Mouse (Mus musculus) CD4-positive, CD25-positive, alpha-beta regulatory T cell, adult 2 months (primary cell): Measurements from ENCODE around the gene Pla2g4b.

Source experiments
- DNase-seq: peaks from one replicate; pipeline ENCODE4 v3.0.0-alpha.2; 2012; ENCODE audit warnings: low read depth, low spot score

Gene Pla2g4b

DNA sequence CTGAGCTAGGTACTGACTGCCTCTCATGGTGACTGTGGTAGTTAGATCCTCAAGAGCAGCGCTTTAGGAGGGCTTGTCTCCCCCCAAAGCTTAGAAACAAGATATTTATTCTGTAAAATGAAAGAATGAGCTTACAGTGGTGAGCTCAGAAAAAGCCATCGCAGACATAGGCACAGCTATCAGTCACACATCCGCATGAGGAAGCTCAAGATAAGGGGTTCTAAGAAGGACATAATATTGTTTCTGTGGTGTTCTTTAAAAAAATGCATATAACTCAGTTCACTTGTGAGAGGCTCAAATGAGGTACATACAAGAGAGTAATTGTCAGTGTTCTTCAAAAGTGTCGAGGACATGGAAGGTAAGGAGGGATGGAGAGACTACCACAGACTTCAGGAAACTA lies 17.3 kb upstream of the Pla2g4b start:
- no peak for DNase-seq

DNA sequence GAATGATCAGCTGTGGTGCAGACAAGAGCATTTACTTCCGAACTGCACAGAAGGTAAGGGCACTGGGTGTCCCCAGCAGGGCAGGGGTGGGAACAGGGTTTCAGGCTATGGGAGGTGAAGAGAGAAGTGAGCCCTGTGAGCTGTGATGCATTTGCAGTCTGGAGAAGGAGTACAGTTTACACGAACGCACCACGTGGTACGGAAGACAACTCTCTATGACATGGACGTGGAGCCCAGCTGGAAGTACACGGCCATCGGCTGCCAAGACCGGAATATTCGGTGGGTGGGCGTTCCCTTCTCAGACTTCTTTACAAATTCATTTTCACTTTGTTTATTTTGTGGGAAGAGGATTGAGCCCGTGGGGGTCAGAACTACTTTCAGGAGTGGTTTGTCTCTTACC lies 15.6 kb upstream of the Pla2g4b start:
- DNase-seq = no peak

DNA sequence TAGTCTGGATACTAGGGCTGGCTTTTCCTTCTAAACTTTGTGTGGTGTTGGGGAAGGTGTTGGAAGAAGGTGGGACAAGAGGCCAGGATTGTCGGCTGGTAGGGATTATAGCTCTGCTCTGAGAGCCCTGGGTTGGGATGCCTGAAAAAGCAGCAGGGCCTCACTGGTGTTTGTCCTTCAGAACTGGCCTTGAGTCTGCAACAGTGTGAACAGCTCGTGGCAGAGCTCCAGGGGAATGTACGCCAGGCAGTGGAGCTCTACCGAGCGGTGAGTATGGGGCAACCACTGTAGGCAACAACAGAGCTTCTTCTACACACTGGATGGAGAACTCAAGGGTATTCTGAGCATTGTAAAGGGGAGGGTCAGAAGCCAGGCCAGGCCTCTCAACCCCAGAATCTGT lies 8.9 kb upstream of the Pla2g4b start:
- DNase-seq = no peak

DNA sequence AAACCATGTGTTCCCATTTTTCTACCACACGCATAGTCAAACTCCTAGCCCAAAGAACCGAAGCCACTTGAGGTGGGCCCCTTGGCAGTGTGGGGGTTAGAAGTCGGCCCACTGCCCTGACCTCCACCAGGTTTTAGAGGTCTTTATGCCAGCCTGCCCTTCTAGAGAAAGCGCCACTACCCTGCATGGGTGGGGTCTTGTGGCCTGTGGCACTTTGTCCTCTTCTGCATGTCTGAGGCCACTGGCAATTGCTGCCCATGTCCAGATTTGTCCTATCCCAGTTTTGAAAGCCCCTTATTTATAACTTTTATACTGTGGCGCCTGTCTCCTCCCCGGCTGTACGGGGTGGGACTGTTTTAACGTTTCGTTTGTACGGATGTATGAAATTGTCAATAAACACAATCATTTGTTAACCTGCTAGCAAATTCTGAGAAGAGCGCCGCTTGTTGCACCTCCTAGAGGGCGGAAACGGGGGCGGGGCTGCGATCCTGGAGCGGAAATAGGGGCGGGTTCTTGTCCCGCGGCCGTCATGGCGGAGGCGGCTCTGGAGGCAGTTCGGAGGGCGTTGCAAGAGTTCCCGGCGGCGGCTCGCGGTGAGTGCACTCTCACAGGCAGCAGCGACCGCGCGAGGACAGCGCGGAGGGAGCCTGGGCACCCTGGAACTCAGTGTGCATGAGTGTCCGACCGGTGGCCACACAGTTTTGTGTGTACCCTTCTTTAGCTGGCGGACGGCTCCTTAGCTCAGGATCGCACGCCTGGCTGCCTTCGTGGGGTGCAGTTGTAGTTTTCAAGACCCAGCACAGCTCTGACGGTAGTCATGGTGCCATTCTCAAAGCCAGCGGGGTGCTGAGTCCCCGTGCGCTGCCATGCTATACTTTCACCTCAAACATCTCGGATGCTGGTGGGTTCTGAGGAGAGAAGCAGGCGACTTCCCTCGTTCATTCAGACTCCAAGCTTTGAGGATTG lies 6.0 kb upstream of the Pla2g4b start, which contains the start of the genes Jmjd7 and Gm28042:
Gene Jmjd7, plus strand, starts transcription at position 500 of the 966 bp plus-strand sequence.
Gene Gm28042, plus strand, starts transcription at position 510 of the 966 bp plus-strand sequence.
- DNase-seq = peak; percentile 96

DNA sequence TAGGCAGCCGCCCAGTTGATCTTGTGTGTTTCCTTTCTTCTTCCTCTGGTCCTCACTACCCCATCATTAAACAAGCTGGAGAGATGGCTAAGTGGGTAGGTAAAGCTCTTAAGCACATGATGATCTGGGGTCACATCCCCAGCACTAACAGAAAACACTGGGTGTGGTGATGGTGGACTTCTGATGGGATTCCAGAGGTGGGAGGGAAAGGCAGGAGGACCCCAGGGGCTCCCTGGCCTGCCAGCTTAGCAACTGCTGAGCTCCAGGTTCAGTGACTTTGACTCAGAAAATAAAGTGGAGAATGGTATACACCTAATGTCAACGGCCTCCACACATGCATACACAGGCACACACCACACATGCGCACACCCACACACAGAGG lies 5.3 kb upstream of the Pla2g4b start:
- peak; percentile 31 for DNase-seq

DNA sequence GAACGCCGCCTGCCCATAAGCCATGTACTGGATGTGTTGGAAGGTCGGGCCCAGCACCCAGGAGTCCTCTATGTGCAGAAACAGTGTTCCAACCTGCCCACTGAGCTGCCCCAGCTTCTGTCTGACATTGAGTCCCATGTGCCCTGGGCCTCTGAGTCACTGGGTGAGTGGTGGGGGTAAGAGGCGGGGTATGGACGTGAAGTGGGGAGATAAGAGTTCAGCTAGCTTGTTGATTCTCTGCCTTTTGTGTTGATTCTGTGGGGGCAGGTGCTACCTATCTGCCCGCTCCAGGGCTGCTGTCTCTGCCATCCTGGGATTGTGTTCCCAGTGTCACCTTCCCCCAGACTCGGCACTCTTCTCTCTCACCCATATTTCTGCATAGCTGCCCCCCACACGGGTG lies 2.8 kb upstream of the Pla2g4b start:
- no peak for DNase-seq

DNA sequence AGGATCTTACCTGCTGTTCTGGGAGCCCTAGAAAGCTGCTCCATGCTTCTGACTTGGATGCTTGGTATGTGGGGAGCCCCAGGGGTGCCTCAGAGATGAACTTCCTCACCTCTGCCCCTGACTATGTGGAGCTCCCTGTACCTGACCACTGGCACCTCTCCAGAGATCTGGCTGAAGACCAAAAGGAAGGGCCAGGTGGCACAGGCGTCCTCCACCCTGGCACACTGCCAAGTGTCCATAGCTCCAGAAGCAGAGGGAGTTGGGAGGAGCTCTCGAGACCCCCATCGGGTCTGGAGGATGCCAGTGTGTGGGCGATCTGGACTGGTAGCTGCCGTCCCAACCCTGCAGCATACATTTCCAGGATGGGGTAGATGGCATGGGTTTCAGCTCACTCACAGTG lies 509 bp downstream of the Pla2g4b start:
- DNase-seq = no peak

DNA sequence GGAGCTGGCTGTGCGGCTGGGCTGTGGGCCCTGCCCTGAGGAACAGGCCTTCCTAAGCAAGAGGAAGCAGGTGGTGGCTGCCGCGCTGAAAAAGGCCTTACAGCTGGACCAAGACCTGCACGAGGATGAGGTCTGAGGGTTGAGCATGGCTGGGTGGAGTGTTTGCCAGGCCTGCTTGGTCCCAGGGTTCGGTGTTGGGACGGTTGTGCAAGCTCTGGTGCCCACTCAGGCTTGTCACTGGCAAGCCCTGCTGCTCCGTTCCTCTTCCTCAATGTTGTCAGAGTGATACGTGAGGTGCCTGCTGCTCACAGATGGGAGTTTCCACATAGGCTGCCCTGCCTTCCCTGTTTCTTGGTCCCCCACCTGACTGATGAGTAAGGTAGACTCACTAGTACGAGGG lies 4.5 kb downstream of the Pla2g4b start:
- no peak for DNase-seq

DNA sequence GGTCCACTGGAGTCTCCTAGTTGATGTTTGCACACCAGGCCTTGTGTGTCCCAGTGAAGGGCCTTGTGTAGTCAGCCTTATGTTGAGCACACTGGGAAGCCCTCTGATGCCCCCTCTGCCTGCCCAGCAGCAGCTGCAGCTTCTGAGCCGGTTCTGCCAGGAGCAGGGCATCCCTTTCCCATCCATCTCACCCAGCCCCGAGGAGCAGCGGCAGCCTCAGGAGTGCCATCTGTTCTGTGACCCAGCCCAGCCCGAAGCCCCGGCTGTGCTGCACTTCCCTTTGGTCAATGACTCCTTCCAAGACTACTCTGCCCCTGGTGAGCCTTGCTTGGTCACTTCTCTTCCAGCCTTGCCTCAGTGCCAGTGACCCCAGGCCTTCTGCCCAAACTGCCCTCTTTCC lies 7.8 kb downstream of the Pla2g4b start:
- DNase-seq = no peak

DNA sequence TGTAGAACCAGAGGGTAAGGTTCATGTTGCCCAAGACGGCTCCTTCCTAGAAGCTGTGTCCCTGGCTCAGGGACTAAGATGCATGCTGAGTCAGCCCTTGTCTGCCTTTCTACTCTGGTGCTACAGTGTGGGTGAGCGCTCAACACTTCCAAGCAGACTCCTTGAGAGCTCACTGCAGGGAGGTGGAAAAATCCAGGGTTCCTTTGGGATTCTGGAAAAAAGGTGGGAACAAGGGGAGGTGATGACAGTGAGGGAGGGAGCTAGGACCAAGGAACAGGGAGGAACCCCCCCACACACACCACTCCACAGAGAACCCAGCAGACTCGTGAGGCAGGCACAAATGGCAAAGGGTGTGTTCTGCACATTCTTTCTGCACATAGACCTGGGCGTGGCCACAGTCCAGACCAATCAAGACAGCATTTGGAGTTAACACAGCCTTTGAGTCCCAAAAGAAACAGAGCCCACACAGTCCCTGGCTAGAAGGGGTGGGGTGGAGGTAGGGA lies 10.9 kb downstream of the Pla2g4b start:
- DNase-seq = no peak

DNA sequence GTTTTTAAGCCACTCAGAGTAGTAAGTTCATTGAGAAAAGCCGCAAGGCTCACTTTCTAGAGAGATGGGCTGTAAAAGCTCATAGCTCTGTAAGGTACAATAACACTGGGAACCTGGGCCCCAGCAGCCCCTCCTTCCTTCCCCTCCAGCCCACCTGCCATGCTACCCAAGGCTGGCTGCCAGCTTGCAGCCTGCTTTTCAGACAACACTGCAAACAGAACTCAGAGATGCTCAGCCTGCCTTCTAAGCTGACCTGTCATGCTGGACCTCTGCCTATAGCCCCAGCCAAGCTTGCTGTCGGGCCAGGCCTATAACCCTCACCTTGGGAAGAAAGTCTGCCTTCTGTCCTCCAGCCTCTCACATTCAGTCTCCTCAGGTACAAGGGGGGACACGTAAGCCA lies 11.5 kb downstream of the Pla2g4b start:
- no peak for DNase-seq

DNA sequence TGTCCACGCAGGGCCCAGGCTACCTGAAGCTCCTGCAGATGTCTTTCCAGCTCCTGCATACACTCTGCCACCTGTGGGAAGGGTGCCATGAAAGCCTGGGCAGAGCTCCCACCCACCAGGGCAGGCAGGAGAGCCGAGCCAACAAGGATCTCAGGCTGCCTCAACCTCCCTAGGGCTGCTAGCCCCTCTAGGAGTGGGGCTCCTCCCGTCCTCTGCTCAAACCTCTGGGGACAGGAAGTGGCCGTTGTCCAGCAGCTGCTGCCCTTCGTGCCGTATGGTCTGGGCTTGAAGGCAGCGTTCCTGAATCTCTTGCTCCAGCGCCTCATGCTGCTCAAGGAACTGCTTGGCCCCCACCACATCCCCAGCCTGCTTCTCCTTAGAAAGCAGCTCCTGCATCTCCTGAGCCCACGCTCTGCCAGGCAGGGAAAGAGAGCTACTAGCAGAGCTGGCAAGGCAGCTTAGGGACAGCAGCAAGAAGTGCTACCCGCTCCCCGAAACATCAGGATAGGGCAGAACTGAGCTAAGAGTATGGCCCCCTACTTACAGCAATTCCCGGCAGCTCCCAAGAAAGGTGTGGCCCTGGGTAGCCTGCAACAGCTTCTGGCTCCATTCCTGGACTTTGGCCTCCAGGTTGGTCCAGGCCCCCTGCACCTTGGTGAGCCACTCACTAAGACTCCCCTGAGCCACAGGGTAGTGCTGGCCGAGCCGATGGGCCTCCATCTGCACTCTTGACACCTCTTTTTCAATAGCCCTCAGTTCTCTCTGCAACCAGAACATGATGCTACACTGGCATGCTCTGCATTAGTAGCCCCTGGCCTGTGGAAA lies 13.5 kb downstream of the Pla2g4b start:
- no peak for DNase-seq

DNA sequence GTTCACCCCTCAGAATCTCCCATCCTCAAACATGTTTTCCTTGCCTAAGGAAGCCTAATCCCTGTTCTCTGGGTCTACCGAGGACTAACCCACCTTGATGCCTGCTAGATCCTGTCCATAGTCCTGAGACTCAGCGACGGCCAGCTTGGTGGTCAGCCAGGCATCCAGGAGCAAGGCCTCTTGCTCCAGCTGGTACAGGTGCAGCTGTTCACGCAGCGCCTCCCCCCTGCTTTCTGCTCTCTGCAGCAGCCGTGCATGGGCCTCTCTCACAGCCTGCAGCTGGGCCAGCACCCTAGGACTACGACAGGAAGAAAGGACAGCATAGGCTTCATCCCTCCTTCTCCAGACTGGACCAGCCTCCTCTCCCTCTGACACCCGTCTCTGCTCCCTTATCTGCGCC lies 15.0 kb downstream of the Pla2g4b start:
- no peak for DNase-seq

DNA sequence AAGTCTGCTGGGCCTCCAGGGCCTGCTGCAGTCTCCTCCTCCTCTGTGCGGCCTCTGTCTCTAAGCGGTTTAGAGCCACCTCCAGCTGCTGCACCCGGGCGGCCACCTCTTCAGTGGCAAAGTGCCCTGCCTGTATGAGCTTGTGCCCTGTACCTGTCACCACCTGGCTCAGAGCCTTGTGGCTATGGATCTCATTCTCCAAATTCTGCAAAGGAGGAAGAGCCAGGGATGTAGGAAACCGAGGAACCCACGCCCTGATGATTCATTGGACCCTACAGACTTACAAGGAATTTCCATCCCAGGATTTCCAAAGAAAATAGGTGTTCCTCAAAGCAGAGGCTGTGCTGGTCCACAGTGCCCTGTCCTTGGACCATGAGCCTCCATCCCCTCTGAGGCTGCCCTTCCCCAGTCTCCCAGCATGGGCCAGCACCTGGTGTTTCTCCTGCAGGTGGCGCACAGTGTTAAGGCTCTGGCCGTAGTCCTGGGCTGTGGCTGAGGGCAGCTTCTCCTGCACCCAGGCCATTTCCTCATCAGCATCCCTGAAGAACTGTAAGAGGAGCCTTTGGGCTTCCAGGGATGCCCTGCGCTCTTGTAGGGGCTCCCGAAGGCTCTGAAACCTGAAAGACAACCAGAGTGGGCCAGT lies 16.5 kb downstream of the Pla2g4b start:
- peak; percentile 20 for DNase-seq

DNA sequence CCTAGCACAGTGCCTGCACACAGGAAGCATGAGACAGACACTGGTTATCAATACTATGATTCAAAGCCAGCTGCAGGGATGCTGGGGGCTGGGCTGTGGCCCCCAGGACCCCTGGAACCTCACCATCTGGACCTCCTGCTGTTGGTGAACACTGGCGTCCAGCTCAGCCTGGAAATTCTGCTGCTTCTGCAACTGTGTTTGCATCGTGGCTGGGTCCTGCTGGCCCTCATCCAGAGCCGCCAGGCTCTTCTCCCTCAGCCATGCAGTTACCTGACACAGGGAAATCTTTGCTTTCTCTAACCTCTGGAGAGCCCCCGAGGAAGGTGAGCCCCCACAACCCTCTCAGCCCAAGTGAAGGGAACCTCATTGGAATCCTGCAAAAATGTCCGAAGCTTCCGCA lies 18.2 kb downstream of the Pla2g4b start:
- no peak for DNase-seq

DNA sequence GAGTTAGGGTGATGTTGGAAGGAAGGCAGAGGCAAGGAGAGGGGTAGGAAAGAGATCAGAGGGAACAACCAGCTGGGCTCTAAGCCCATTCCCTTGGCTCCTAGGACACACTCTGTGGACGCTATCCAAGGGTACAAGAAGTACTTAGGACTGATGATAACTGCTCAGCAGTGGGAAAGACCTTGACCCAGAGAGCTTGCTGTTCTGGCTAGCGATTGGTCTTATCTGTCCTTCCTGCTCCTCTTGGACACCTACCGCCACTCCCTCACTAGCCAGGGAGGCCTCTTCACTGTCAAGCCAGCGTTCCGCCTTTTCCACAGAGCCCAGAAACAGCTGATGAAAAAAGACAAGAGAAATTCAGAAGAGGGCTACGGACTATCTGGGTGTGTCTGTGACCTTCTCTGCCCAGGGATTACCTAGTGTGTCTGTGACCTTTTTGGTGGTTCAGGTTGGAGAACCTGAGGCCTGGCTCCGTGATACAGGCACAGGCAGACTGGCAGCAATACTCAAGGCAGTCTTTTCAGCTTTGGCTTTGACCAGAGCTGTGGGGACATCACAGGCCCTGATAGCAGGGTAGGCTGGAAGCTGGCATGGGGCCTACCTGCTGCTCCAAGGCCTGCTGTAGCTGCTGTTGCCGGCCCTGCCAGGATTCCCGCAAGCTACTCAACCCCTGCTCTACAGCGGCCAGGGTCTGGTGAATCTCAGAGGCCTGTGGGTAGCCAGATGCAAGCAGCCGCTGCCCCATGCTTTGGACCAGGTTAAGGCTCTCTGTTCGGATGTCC lies 21.7 kb downstream of the Pla2g4b start:
- DNase-seq = no peak

DNA sequence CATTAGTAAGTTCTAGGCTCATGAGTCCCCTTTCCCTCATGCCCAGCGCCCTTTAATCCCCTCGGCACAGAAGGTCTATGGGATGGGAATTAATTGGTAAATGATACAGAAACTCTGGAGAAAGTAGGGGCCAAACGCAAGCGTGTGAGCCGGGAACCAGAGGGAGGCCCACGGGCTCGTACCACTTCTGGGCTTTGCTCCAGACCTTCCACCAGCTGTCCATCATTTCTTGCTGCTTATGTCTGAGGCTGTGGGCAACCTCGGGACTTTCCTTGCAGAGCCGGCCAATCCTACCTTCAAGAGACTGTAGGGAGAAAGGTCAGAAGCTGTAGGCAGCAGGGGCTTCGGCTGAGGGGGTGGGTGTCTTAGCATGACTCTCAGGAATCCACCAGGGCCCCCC lies 22.7 kb downstream of the Pla2g4b start:
- DNase-seq = no peak

DNA sequence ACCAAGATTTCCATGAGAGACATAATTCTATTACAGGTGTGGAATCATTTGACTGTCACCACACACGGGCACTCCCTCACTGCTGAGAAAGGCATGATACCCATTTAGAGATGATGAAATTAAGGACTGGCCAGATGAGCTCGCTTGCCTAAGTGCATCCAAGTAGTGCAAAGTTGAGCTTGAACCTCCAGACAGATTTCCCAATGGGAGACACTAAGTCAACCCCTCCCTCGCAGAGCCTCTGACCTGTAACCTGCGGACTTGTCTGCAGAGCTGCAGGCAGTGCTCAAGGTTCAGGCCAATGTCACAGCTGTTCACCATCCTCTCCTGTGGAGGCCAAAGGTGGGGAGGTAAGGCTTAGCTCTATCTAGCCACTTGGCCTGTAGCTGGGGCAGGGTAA lies 25.6 kb downstream of the Pla2g4b start:
- no peak for DNase-seq

DNA sequence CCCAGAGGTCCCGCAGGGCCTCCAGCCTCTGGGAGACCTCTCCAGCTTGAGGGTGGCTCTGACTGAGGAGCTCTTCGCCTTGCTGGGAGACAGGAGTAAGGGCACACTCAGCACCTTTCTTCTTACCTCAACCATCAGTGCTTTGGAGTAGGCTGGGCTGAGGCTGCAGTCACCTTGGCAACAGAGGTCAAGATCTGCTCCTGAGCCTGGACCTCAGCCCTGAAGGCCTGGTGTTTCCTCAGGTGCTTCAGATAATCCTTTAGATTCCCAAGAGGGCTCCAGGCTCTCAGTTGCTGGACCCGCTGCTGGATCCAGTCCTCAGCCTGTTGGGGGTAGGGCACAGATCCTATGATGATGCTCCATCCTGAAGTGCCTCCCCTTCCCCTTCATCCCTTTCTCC lies 26.2 kb downstream of the Pla2g4b start:
- DNase-seq = no peak

DNA sequence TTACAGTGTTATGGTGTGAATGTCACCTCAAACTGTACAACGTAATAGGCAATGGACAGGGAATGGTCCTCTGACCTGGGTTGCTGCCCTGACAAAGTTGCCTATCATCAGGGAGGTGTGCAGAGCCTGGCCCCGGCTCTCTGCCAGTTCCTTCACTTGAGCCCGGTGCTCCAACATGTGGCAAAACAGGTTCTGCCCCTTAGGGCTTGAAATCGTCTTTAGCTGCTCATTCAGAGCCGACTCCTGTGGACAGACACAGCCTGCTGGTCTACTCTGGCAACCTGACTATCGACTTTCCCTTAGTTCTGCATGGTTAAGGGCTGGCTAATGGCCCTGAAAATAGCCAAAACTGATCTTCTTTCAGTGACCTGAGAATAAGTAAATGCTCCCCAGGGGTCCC lies 27.0 kb downstream of the Pla2g4b start:
- no peak for DNase-seq

DNA sequence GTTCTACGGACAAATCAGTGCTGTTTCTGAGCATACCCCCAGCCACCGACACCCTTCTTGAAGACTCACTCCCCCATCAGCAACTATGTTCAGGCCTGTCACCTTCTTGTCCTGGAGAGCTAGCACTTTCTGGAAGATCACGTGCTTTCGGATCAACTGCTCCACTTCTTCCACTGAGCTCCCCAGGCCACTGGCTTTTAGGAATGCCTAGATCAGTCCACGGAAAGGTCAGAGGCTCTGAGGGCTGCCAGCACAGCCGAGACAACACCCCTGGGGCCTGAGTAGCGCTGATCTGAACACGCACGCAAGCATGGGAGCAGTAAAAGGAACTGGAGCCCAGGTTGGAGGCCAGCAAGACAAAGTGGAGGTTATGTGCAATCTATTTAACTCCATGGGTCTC lies 27.4 kb downstream of the Pla2g4b start:
- DNase-seq = no peak
